Mouse (Mus musculus) bone marrow macrophage, adult 2 months (primary cell): ENCODE data around the gene Eif3d.
A peak's percentile ranks its signal among the peaks of the same experiment; 100 is the strongest.

ENCODE experiments used
- CTCF ChIP-seq: IDR thresholded peaks from 2 replicates; pipeline ENCODE4 v1.5.1; 2012; ENCODE audit warnings: low read depth, mild to moderate bottlenecking, low read length, moderate library complexity
- POLR2A ChIP-seq: IDR thresholded peaks from 2 replicates; pipeline ENCODE4 v1.6.1; 2012; ENCODE audit warnings: mild to moderate bottlenecking, low read depth, low read length, borderline replicate concordance

GRCm38 (mm10) chr15:77933770-77934169, 36.8 kb downstream of the Eif3d start:
- peak; percentile 85 for TF ChIP-seq CTCF
- no peak for TF ChIP-seq POLR2A
